Mouse (Mus musculus) gastrocnemius, postnatal 36 days (tissue): ENCODE data around the gene Fam131c. TPM values are rescaled to one million over a fixed set of nuclear protein-coding genes. Genes with fewer than 3 reads are reported as not detected.

Experiments used
- DNase-seq, 2 experiments: peaks; one replicate each; pipeline ENCODE4 v3.0.0; 2022
- intact Hi-C: fragments of 180-260 bp; cut with DNase I; formaldehyde crosslinking; loops from one replicate; pipeline ENCODE4 v1.15.1; 2025
- total RNA-seq, 2 experiments: library from RNA; stranded (reverse); gene quantifications; 2 replicates each; pipeline ENCODE4 v1.2.3; 2021

The Fam131c gene
- total RNA-seq, 2 experiments from 2014 or later: 0.18 to 0.22 TPM

DNA sequence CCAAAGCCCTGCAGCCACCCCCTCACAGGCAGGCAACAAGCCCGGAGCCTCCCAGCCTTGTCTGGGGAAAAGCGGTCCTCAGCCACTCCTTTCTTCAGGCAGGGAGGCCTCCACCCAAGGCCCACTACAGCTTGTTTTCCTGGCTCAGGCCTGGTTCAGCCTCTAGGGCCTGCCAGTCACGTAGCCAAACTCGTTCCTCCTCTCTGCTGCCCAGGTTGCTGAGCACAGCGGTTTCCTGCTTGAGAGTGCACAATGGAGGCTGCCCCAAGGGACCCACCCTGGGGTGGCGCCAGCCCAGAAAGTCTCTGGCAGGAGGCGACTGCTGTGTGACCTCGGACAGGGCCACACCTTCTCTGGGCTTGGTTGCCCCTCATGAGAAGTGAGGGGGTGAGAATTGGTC is 14.2 kb upstream of the Fam131c start:
- peak in 1 of 2 experiments; percentile 47 for DNase-seq
- intact Hi-C loops: no loop called here

GRCm38 (mm10) chr4:141357811-141358210 is 10.2 kb upstream of the Fam131c start:
- no peak for DNase-seq
- intact Hi-C loops: no loop called here

DNA sequence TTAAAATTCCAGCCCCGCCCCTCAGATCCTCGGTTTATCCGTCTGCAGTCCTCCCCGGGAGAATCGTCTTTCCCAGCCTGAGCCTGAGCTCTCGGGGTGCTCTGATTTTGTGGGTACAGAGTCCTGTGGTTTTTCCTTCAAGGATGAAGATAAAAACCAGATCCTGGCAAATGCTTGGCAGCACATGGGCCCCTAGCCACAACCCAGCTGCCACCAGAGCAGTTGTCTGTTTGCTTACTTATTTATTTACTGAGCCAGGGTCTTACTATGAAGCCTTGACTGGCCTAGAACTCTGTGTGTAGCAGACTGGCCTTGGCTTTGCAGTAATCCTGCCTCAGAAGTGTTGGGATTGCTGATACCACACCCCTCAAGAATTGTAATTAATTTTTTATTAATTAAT is 8.8 kb upstream of the Fam131c start:
- intact Hi-C loops: no loop called here
- DNase-seq: no peak

DNA sequence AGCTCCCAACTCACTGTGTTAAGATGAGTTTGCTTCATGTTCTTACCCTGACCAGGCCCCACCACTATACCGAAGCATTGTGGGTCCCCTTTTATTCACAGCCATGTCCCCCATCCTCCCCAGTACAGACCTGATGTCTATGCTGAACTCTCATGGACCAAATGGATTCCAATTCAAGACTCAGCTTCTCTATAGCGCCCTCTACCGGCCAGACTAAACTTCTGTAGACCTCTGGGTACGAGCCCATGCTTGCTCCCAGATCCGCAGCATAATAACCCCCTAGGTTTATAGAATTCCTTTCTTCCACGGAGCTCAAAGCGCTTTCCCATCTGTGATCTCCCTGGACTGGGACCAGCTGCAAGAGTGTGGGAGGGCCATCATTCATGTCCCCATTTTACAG is 7.2 kb upstream of the Fam131c start:
- intact Hi-C loops: loop anchor here (5.0 kb wide), 1 partner anchor 214 kb away; the partner anchor contains the start of gene Fbxo42
- DNase-seq: no peak

- intact Hi-C loops: loop anchor here (1.0 to 5.0 kb wide), 2 partner anchors 90 to 216 kb away; partner anchors contain the start of gene Fbxo42
- peak; percentile 73 to 77 for DNase-seq
Measured at GRCm38 (mm10) chr4:141362937-141363548, 5.0 kb upstream of the Fam131c start.

DNA sequence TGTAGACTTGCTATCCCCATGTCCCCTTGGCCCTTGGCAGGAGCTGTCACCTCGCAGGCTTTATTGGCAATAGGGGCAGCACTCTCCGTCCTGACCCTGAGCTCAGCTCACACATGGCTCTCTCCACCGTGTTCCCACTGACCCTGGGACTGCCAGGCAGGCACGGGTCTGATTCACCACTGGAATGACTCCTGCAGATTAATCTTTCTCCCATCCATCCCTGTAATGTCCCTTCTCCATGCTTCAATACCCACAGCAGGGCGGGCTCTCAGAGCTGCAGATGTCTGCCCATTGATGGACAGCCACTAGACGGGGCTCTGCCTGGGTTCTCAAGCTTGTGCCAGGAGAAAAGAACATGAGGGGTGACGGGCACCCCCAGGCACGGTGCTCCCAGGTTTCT is 2.9 kb upstream of the Fam131c start:
- no peak for DNase-seq
- intact Hi-C loops: loop anchor here (5.0 kb wide), 1 partner anchor 163 kb away; no protein-coding TSS in a partner anchor

- DNase-seq: no peak
- intact Hi-C loops: loop anchor here (5.0 kb wide), 1 partner anchor 164 kb away; no protein-coding TSS in a partner anchor
Measured at GRCm38 (mm10) chr4:141365876-141366275, 2.1 kb upstream of the Fam131c start.

- intact Hi-C loops: no loop called here
- no peak for DNase-seq
Measured at GRCm38 (mm10) chr4:141372426-141372825, 4.4 kb downstream of the Fam131c start.

DNA sequence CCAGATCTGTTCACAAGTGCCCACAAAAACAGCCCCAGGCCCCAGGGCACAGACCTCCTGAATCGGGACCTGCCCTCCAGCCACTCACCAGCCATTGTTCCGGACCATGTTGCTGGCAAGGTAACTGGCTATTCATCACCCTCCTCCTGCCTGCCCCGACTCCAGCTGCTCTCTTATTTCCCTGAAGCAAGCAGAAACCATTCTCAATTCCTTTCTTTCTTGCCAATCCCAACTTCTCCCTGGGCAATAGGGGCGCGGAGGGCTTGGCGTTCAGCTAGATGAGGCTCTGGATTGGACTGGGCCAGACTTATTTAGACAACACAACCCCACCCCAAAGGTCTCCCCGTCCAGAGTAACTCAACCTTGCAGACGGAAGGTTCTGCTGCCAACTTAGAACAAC is 11.7 kb downstream of the Fam131c start:
- intact Hi-C loops: no loop called here
- no peak for DNase-seq

GRCm38 (mm10) chr4:141382406-141382805 is 14.4 kb downstream of the Fam131c start:
- DNase-seq: no peak
- intact Hi-C loops: no loop called here

DNA sequence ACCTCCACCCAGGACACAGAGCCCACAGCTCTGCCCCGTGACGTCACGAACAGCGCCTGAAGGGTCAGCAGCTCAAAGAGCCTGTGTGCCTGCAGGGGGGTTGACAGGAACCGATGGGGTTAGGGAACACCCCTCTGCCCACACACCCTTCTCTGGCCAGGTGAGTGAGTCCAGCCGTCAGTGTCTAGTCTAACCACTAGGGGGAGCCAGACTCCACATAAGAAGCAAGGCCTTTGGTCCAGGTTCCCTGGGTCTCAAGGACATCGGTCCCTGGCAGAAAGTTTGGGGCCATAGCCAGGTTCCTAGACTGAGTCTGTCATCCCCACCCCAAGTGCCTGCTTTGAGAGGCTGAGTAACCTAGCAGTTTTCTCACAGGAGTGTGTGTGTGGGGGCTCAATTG is 17.3 kb downstream of the Fam131c start:
- intact Hi-C loops: loop anchor here (5.0 kb wide), 1 partner anchor 192 kb away; no protein-coding TSS in a partner anchor
- no peak for DNase-seq

DNA sequence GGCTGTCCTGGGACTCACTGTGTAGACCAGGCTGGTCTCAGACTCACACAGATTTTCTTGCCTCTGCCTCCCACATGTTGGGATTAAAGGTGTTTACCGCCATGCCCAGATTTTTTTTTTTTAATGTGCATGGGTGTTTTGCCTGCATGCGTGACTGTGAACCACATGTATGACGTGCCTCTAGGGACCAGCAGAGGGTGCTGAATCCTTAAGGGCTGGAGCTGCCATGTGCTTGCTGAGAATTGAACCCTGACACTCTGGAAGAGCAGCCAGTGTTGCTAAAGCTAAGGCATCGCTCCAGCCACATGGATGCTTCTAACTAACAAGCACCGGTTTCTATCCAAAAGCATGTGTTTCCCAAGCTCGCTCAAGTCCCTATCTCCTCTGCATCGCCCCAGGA is 18.1 kb downstream of the Fam131c start:
- intact Hi-C loops: loop anchor here (5.0 kb wide), 1 partner anchor 191 kb away; no protein-coding TSS in a partner anchor
- no peak for DNase-seq

GRCm38 (mm10) chr4:141387093-141387784 is 19.2 kb downstream of the Fam131c start:
- intact Hi-C loops: loop anchor here (5.0 kb wide), 1 partner anchor 190 kb away; no protein-coding TSS in a partner anchor
- peak; percentile 46 to 65 for DNase-seq

DNA sequence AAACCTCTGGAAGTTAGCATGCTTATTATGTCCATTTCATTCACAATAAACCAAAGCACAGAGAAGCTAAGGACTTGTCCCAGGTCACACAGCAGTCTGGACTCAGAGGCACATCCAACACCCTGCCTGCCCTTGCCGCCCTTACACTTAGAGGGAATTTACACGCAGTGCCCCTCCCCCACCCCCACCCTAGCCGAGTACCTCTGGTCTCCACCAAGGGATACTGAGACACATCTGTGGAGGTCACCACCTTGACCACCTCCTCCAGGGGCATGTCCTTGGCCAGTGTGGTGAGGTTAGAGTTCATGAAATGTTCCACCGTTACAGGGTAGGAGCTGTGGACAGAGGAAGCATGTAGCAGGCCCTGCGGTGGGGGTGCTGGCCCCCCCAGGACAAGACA is 19.9 kb downstream of the Fam131c start:
- no peak for DNase-seq
- intact Hi-C loops: loop anchor here (5.0 kb wide), 1 partner anchor 189 kb away; no protein-coding TSS in a partner anchor

DNA sequence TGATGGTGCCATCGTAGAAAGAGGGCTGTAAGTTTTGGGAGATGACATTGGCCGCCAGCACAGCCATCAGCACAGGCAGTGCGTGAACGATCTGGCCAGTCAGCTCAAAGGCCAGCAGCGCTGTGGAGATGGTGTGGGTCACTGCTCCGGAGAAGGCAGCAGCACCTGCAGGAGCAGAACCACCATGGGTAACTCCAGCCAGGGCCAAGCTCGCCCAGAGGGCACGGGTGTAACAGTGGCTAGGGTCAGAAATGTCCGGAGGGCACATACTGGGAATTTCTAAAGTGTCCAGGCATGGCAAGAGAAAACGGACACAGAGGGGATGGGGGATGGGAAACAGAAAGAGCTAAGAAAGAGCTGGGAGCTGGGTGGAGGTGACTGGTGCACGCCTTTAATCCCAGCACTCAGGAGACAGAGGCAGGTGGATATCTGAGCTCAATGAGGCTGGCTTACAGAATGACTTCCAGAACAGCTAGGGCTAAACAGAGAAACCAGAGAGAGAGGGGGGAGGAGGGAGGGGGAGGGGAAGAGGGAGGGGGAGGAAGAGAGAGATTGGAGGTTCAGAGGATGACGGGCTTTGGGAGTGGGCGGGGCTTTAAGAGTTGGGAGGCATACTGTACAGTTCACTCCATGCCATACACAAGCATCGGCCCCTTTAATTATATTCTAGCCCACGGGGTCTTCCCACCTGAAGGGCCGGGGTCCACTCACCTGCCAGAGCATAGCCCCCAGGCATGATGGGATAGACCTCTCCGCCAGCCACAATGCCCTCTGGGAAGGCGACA is 21.5 kb downstream of the Fam131c start:
- intact Hi-C loops: loop anchor here (5.0 kb wide), 1 partner anchor 188 kb away; no protein-coding TSS in a partner anchor
- no peak for DNase-seq

GRCm38 (mm10) chr4:141391293-141391692 is 23.3 kb downstream of the Fam131c start:
- intact Hi-C loops: no loop called here
- DNase-seq: no peak

DNA sequence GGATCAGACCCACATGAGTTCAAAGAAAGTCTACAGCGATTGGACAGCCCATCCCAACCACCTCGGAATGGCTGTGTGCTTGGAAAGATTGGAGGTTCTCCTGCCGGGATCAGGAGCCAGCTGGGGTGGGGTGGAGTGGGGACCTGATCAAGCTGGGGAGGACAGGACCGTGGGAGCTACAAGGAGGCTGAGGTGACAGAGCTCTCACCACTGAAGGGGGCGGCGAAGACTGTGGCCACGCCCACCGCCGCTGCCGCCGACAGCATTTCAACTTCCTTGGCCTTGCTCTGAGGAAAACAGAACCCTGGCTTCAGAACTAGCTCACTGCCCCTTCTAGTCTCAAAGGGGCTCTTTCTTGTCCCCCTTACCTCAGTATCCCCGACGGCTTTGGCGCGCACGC is 26.7 kb downstream of the Fam131c start:
- no peak for DNase-seq
- intact Hi-C loops: no loop called here

DNA sequence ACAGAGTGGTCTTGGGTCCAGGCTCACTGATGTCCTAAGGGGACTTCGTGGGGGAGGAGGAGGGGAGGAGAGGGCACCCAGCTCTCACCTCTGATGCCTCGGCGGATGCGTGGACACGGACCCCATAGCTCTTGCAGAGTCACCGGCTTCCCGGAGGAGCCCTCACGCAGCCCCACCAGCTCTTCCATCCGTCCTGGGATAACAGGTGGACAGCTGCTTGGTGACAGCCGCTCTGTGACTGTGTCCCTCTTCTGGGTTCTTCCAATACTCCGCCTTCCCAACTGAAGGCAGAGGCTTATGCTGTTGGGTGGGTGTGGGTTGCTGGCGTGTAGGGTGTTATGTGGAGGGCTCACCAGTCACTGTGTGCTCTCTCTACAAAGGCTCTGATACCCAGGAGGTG is 29.8 kb downstream of the Fam131c start:
- intact Hi-C loops: no loop called here
- no peak for DNase-seq

- intact Hi-C loops: no loop called here
- no peak for DNase-seq
Measured at GRCm38 (mm10) chr4:141398545-141398944, 30.5 kb downstream of the Fam131c start, which contains the start of gene Clcnka. Gene Clcnka, minus strand, starts transcription at chr4:141398724.

DNA sequence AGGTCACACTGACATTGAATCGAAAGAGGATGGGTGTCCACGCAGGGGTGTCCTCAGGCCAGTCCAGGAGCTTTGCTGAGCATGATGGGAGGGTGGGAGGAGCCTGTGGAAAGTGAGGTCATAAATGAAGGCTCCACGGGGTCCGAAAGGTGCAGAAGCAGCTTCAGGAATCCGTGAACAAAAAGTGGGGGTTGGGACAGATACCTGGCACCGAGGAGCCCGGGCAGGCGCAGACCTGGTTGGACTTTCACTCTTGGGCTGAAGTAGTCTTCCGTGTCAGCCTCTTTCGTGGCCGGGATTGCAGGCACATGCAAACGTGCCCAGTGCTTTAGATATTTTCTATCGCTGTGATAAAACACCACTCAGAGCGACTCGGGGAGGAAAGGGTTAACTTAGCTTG is 32.2 kb downstream of the Fam131c start:
- intact Hi-C loops: loop anchor here (5.0 kb wide), 1 partner anchor 162 kb away; no protein-coding TSS in a partner anchor
- no peak for DNase-seq
